Mouse (Mus musculus): ENCODE data around the gene Gm30191. TPM values are rescaled to one million over a fixed set of nuclear protein-coding genes. Genes with fewer than 3 reads are reported as not detected.
"Not testable (repeated sequence)": the region's sequence is repeated elsewhere in the genome, so short reads cannot be mapped to it uniquely, and the experiment has no call there.

Gene Gm30191
- polyA plus RNA-seq, 1 experiment from 2014 or later, result 0.74 TPM

- H3K36me3 ChIP-seq; H3K4me1 ChIP-seq (replicated peaks); H3K4me2 ChIP-seq; H3K27ac ChIP-seq; ATAC-seq (ENCODE audit: low FRiP score); H3K9ac ChIP-seq; H3K9me3 ChIP-seq; H3K4me3 ChIP-seq: not testable (repeated sequence)
- peaks cover 18% of the 10 kb centered on the region; the same call in 1 of the 2 replicates for H3K27me3 ChIP-seq
- 91% methylated on average over 4 of the region's 4 CpGs for WGBS
Observed at GRCm38 (mm10) chr4:134296096-134296495, 49.4 kb downstream of the Gm30191 start.

DNA sequence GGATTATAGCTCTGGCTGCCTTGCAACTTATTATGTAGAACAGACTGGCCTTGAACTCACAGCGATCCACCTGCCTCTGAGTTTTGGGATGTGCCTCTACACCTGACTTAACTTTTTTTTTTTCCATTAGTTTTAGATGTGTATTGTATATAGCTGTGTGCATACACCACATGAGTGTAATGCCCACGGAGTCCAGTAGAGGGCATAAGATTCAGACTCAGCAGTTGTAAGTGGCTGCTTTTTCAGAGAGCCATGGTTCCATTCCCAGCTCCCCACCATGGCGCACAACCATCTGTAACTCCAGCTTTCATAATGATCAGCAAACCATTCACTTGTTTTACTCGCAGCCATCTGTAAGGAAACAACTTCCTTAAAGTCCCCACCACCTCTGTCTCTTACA lies 49.8 kb downstream of the Gm30191 start:
- Histone ChIP-seq H3K4me2 (no peak overlapping the region), H3K9me3 (0 out of 2 replicates have a peak, but pooled peaks cover 3% of the 10 kb centered on the region), H3K27ac (no peak overlapping the region), H3K4me1 (replicated peaks) (no peaks in the 10 kb centered on the region), H3K9ac (no peak overlapping the region), H3K36me3 (no peaks in the 10 kb centered on the region), H3K27me3 (peaks cover 18% of the 10 kb centered on the region; the same call in 1 of the 2 replicates), H3K4me3 (no peak overlapping the region)
- WGBS, result 93% methylated on average over 4 of the region's 4 CpGs
- ATAC-seq (ENCODE audit: low FRiP score), result no peak

- H3K4me1 ChIP-seq (replicated peaks), result no peaks in the 10 kb centered on the region
- 96% methylated on average over 8 of the region's 8 CpGs for WGBS
Observed at GRCm38 (mm10) chr4:134297369-134297768, 50.6 kb downstream of the Gm30191 start.

DNA sequence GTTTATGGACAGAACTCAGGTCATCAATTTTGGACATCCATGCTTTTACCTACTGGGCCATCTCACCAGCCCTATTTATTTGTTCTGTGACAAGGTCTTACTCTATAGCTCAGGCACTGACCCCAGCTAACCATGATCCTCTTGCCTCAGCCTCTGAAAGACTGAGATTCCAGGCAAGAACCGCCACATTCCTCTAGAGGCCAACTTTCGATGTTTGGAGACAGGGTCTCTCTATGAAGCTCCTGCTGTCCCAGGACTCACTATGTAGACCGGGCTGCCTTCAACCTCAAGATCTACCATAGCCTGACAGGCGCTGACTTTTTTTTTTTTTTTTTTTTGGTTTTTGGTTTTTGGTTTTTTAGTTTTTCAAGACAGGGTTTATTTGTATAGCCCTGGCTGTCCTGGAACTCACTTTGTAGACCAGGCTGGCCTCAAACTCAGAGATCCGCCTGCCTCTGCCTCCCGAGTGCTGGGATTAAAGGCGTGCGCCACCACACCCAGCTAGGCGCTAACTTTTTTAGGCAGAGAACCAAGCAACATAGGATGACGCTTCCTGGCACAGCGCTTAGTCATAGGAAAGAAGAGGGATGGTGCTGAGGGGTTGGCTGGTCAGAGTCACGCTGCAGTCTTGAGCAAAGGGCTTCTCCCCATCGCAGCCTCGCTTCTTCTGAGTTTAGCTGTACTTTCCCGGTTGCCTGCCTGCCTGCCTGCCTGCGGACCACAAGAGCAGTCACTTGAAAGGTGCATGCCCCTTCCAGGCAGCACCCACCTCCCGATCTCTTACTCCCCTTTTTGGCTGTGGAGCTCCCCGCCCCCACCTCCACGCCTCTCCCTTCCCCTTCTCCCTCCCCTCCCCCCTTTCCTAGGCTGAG lies 52.1 kb downstream of the Gm30191 start:
- Histone ChIP-seq H3K4me3 (no peak overlapping the region), H3K36me3 (no peaks in the 10 kb centered on the region), H3K9ac (no peak overlapping the region), H3K4me2 (no peak overlapping the region), H3K9me3 (0 out of 2 replicates have a peak, but pooled peaks cover 3% of the 10 kb centered on the region), H3K27me3 (peaks cover 1% of the 10 kb centered on the region; the same call in 1 of the 2 replicates), H3K4me1 (replicated peaks) (no peaks in the 10 kb centered on the region), H3K27ac (no peak overlapping the region)
- ATAC-seq (ENCODE audit: low FRiP score), result no peak
- WGBS, result 78% methylated on average over 19 of the region's 19 CpGs

More at GRCm38 (mm10) chr4:134297369-134297768, 50.6 kb downstream of the Gm30191 start:
- H3K4me2 ChIP-seq, result no peak overlapping the region
- H3K27me3 ChIP-seq, result peaks cover 16% of the 10 kb centered on the region; the same call in 1 of the 2 replicates
- H3K27ac ChIP-seq, result no peak overlapping the region
- H3K9ac ChIP-seq, result no peak overlapping the region
- ATAC-seq (ENCODE audit: low FRiP score), result no peak
- no peak overlapping the region for H3K4me3 ChIP-seq
- no peaks in the 10 kb centered on the region for H3K36me3 ChIP-seq
- H3K9me3 ChIP-seq, result 0 out of 2 replicates have a peak, but pooled peaks cover 3% of the 10 kb centered on the region

DNA sequence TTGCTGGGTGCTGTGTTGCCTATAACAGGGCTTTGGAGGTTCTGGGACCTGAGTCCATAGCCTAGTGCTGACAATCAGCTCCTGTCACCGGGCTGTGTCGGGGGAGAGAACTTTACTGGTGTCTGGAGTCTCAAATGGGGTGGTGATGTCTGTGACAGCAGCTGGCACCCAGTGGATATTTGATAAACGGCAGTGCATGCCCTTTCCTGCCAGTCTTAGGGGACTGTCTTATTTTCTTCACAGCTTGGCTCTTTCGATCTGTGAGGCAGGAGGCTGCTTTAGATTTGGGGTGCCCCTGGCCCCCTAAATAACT lies 52.7 kb downstream of the Gm30191 start:
- no peak for ATAC-seq (ENCODE audit: low FRiP score)
- no peaks in the 10 kb centered on the region for H3K4me1 ChIP-seq (replicated peaks)
- H3K9me3 ChIP-seq, result 0 out of 2 replicates have a peak, but pooled peaks cover 3% of the 10 kb centered on the region
- H3K27me3 ChIP-seq, result no peaks in the 10 kb centered on the region
- no peaks in the 10 kb centered on the region for H3K36me3 ChIP-seq
- no peak overlapping the region for H3K4me2 ChIP-seq
- H3K27ac ChIP-seq, result no peak overlapping the region
- no peak overlapping the region for H3K9ac ChIP-seq
- no peak overlapping the region for H3K4me3 ChIP-seq
- WGBS, result 60% methylated on average over 4 of the region's 4 CpGs

Other genes starting within 250 kb of the Gm30191 start
- gene Dhdds, start 246.0 kb upstream of the Gm30191 start, polyA plus RNA-seq (2015; fragmentation: Nextera tagmentation; extraction: Ambion mirVana), result 43.4 and 44.0 TPM in 2 replicates
- 0.17 and 0.31 TPM in 2 replicates for gene Lin28a, start 228.1 kb upstream of the Gm30191 start, polyA plus RNA-seq (2015; fragmentation: Nextera tagmentation; extraction: Ambion mirVana)
- gene Zfp683, start 193.1 kb upstream of the Gm30191 start, polyA plus RNA-seq (2015; fragmentation: Nextera tagmentation; extraction: Ambion mirVana), result not detected in 2 replicates
- gene Crybg2, start 186.1 kb upstream of the Gm30191 start, polyA plus RNA-seq (2015; fragmentation: Nextera tagmentation; extraction: Ambion mirVana), result 0.49 and 1.1 TPM in 2 replicates
- 3.9 TPM in 2 replicates for gene Cd52, start 151.9 kb upstream of the Gm30191 start, polyA plus RNA-seq (2015; fragmentation: Nextera tagmentation; extraction: Ambion mirVana)
- gene Ubxn11, start 144.4 kb upstream of the Gm30191 start, polyA plus RNA-seq (2015; fragmentation: Nextera tagmentation; extraction: Ambion mirVana), result 14.7 and 16.0 TPM in 2 replicates
- 371 and 393 TPM in 2 replicates for gene Sh3bgrl3, start 118.1 kb upstream of the Gm30191 start, polyA plus RNA-seq (2015; fragmentation: Nextera tagmentation; extraction: Ambion mirVana)
- 21.2 and 22.5 TPM in 2 replicates for gene Cep85, start 59.8 kb upstream of the Gm30191 start, polyA plus RNA-seq (2015; fragmentation: Nextera tagmentation; extraction: Ambion mirVana)
- not detected in 2 replicates for gene Gm7534, start 43.9 kb upstream of the Gm30191 start, polyA plus RNA-seq (2015; fragmentation: Nextera tagmentation; extraction: Ambion mirVana)
- gene Catsper4, start 19.6 kb upstream of the Gm30191 start, polyA plus RNA-seq (2015; fragmentation: Nextera tagmentation; extraction: Ambion mirVana), result not detected in 2 replicates
- gene Cnksr1, start 8.5 kb upstream of the Gm30191 start, polyA plus RNA-seq (2015; fragmentation: Nextera tagmentation; extraction: Ambion mirVana), result 0.06 and 0.08 TPM in 2 replicates
- gene E130218I03Rik, start 3.3 kb upstream of the Gm30191 start, polyA plus RNA-seq (2015; fragmentation: Nextera tagmentation; extraction: Ambion mirVana), result 0.45 and 0.56 TPM in 2 replicates
- 15.5 and 15.7 TPM in 2 replicates for gene Zfp593, start 1.3 kb upstream of the Gm30191 start, polyA plus RNA-seq (2015; fragmentation: Nextera tagmentation; extraction: Ambion mirVana)
- 9.3 and 14.2 TPM in 2 replicates for gene Grrp1, start 7.2 kb downstream of the Gm30191 start, polyA plus RNA-seq (2015; fragmentation: Nextera tagmentation; extraction: Ambion mirVana)
- gene Pdik1l, start 41.0 kb downstream of the Gm30191 start, polyA plus RNA-seq (2015; fragmentation: Nextera tagmentation; extraction: Ambion mirVana), result 35.0 and 37.3 TPM in 2 replicates
- gene Trim63, start 68.2 kb downstream of the Gm30191 start, polyA plus RNA-seq (2015; fragmentation: Nextera tagmentation; extraction: Ambion mirVana), result 0.38 and 0.51 TPM in 2 replicates
- gene Slc30a2, start 96.2 kb downstream of the Gm30191 start, polyA plus RNA-seq (2015; fragmentation: Nextera tagmentation; extraction: Ambion mirVana), result not detected in 2 replicates
- 0.36 and 0.45 TPM in 2 replicates for gene Extl1, start 136.9 kb downstream of the Gm30191 start, polyA plus RNA-seq (2015; fragmentation: Nextera tagmentation; extraction: Ambion mirVana)
- 7.8 TPM in 2 replicates for gene Pafah2, start 149.4 kb downstream of the Gm30191 start, polyA plus RNA-seq (2015; fragmentation: Nextera tagmentation; extraction: Ambion mirVana)
- gene Stmn1, start 221.4 kb downstream of the Gm30191 start, polyA plus RNA-seq (2015; fragmentation: Nextera tagmentation; extraction: Ambion mirVana), result 6,917 and 6,921 TPM in 2 replicates
- 20.2 and 21.5 TPM in 2 replicates for gene Paqr7, start 249.8 kb downstream of the Gm30191 start, polyA plus RNA-seq (2015; fragmentation: Nextera tagmentation; extraction: Ambion mirVana)

Data from hindbrain, embryonic 13.5 days (tissue).